Mouse (Mus musculus) embryonic facial prominence, embryonic 13.5 days (tissue): ENCODE results near the gene Atg5. TPM values are rescaled to one million over a fixed set of nuclear protein-coding genes. Genes with fewer than 3 reads are reported as not detected.

ENCODE experiments used
- ATAC-seq: fragments of 200-750 bp; cut with Nextera tagmentation; 2 replicates; pipeline ENCODE4 v1.8.0; 2017; ENCODE audit warnings: low read depth; ENCODE audit not compliant: insufficient number of reproducible peaks, insufficient read depth, low FRiP score, low TSS enrichment
- H3K27ac ChIP-seq: fragments of 300-500 bp; sonication (generic); 2 replicates; pipeline ENCODE4 v1.5.1; 2015; ENCODE audit warnings: moderate library complexity, mild to moderate bottlenecking, inconsistent platforms
- H3K27me3 ChIP-seq: fragments of 300-500 bp; sonication (generic); 2 replicates; pipeline ENCODE4 v1.6.1; 2015; ENCODE audit warnings: mild to moderate bottlenecking, inconsistent platforms
- H3K36me3 ChIP-seq: fragments of 300-500 bp; sonication (generic); 2 replicates; pipeline ENCODE4 v1.6.1; 2015; ENCODE audit warnings: mild to moderate bottlenecking, inconsistent platforms
- H3K4me1 ChIP-seq: fragments of 300-500 bp; sonication (generic); 2 replicates; pipeline ENCODE4 v1.6.1; 2015; ENCODE audit warnings: inconsistent platforms
- H3K4me2 ChIP-seq: fragments of 300-500 bp; sonication (generic); 2 replicates; pipeline ENCODE4 v1.6.1; 2015; ENCODE audit warnings: moderate library complexity, mild to moderate bottlenecking, inconsistent platforms
- H3K4me3 ChIP-seq: fragments of 300-500 bp; sonication (generic); 2 replicates; pipeline ENCODE4 v1.5.1; 2015; ENCODE audit warnings: mild to moderate bottlenecking, inconsistent platforms
- H3K9ac ChIP-seq: fragments of 300-500 bp; sonication (generic); 2 replicates; pipeline ENCODE4 v1.6.1; 2015; ENCODE audit warnings: mild to moderate bottlenecking, inconsistent platforms
- H3K9me3 ChIP-seq: fragments of 300-500 bp; sonication (generic); 2 replicates; pipeline ENCODE4 v1.6.1; 2016; ENCODE audit warnings: inconsistent platforms
- WGBS: fragments of 180-500 bp; shearing (Covaris S2); methylation state at CpG from one replicate; pipeline ENCODE4 v1.1.7; 2015; ENCODE audit warnings: mixed read lengths; 5-methylcytosine and 5-hydroxymethylcytosine counted together
- polyA plus RNA-seq: library from polyadenylated mRNA; unstranded; fragments of >200 nt; fragmentation: Nextera tagmentation; extraction: Ambion mirVana; gene quantifications from 2 replicates; pipeline ENCODE4 v1.2.1, GENCODE M21; 2015

Atg5 gene
- polyA plus RNA-seq, 1 experiment from 2014 or later: 59.2 TPM

DNA sequence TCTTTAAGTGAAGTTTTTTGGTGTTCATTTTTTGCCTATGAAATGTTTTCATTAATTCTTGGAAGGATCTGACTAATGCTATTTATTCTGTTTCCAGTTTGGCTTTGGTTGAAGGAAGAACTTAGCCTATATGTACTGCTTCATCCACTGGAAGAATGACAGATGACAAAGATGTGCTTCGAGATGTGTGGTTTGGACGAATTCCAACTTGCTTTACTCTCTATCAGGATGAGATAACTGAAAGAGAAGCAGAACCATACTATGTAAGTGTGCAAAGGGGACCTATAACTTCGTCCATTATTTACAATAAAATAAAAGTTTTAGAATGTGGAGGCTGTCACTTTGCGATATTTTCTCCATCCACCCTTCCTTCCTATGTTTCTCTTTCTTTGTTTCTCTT lies 17.8 kb downstream of the Atg5 start:
- H3K27ac ChIP-seq: no peak overlapping the region
- H3K27me3 ChIP-seq: no peaks in the 10 kb centered on the region
- WGBS: 88% methylated on average over 4 of the region's 4 CpGs
- no peak overlapping the region for H3K4me3 ChIP-seq
- peaks cover 40% of the 10 kb centered on the region for H3K36me3 ChIP-seq
- no peak overlapping the region for H3K4me2 ChIP-seq
- H3K4me1 ChIP-seq: no peaks in the 10 kb centered on the region
- ATAC-seq: no peak
- H3K9ac ChIP-seq: no peak overlapping the region
- no peaks in the 10 kb centered on the region for H3K9me3 ChIP-seq

DNA sequence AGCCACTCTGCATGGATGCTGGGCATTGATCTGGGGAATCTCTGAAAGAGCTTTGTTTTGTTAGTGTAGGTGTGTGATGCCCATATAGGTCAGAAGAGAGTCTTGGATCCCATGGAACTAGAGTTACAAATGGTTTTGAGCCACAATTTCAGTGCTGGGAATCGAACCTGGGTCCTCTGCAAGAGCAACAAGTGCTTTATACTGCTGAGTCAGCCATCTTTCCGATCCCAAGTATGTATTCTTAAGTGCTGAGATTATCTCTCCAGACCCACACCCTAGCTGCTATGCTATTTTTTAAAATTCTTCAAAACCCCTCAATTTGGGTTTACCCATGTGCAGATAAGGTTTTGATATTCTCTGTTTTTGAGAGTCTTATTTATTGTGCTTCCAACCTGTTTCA lies 22.7 kb downstream of the Atg5 start:
- Histone ChIP-seq H3K4me2 (no peak overlapping the region), H3K27ac (no peak overlapping the region), H3K4me3 (no peak overlapping the region), H3K4me1 (no peaks in the 10 kb centered on the region), H3K27me3 (no peaks in the 10 kb centered on the region), H3K9ac (no peak overlapping the region), H3K36me3 (peaks cover 51% of the 10 kb centered on the region), H3K9me3 (no peaks in the 10 kb centered on the region)
- no peak for ATAC-seq
- WGBS: 92% methylated on average over 2 of the region's 2 CpGs

- no peak overlapping the region for H3K27ac ChIP-seq
- no peaks in the 10 kb centered on the region for H3K4me1 ChIP-seq
- no peaks in the 10 kb centered on the region for H3K27me3 ChIP-seq
- peaks cover 40% of the 10 kb centered on the region for H3K36me3 ChIP-seq
- H3K9me3 ChIP-seq: no peaks in the 10 kb centered on the region
- H3K4me3 ChIP-seq: no peak overlapping the region
- H3K9ac ChIP-seq: no peak overlapping the region
- 43% methylated on average over 3 of the region's 3 CpGs for WGBS
- H3K4me2 ChIP-seq: no peak overlapping the region
- ATAC-seq: no peak
These were observed 24.0 kb downstream of the Atg5 start for GRCm38 (mm10) chr10:44292205-44292604.

GRCm38 (mm10) chr10:44299165-44299564 lies 31.0 kb downstream of the Atg5 start:
- H3K27me3 ChIP-seq: no peaks in the 10 kb centered on the region
- no peaks in the 10 kb centered on the region for H3K4me1 ChIP-seq
- H3K9ac ChIP-seq: no peak overlapping the region
- H3K27ac ChIP-seq: no peak overlapping the region
- no peaks in the 10 kb centered on the region for H3K9me3 ChIP-seq
- H3K4me2 ChIP-seq: no peak overlapping the region
- WGBS: 82% methylated on average over 9 of the region's 9 CpGs
- peaks cover 17% of the 10 kb centered on the region for H3K36me3 ChIP-seq
- no peak for ATAC-seq
- no peak overlapping the region for H3K4me3 ChIP-seq

DNA sequence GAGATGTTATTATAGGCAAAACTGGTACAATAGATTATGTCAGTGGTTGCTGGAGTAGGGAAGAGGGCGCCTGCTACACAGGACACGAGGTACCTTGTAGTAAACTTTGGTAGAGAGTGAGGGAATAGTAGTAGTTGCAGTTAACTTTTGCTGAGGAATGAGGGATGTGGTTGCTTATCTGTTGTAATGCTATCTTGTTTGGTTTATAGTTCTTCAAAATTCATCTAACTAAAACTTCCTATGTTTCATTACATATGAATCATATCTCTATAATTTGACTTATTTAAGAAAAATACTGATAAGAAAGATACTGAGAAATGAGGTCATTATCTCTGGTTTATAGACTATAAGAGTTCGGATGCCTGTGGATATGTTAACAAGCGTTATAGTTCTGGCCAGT lies 31.9 kb downstream of the Atg5 start:
- Histone ChIP-seq H3K4me1 (no peaks in the 10 kb centered on the region), H3K27me3 (no peaks in the 10 kb centered on the region), H3K9ac (no peak overlapping the region), H3K4me3 (no peak overlapping the region), H3K36me3 (peaks cover 20% of the 10 kb centered on the region), H3K4me2 (no peak overlapping the region), H3K9me3 (no peaks in the 10 kb centered on the region), H3K27ac (no peak overlapping the region)
- 91% methylated on average over 4 of the region's 4 CpGs for WGBS
- ATAC-seq: no peak

DNA sequence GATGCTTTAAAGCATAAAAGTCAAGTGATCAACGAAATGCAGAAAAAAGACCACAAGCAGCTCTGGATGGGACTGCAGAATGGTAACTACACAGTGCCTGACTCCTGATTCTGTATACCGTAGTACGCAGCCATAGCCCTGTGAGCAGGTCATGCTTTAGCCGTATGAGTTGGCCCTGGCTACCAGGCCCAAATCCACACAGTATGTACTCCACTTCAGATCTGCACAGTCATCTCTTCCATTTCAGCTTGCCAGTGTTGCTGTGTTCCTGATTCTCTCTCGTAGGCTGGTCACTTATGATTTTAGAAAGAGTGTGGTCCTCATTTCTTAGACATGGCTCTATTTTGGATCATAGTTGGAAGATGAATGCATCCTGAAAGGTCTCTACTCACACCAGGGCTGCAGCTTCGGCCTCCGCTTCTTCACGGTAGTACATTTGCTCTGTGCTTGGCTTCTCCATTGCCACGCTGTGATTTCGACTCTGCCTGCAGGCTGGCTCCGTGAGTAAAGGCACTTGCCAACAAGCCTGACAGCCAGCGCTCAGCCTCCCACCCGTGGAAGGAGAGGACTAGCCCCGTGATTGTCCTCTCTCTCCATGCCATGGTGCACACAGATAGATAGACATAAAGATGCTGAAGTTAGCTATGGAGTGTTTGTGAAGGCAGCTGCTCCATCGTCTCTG lies 35.6 kb downstream of the Atg5 start:
- 91% methylated on average over 15 of the region's 15 CpGs for WGBS

GRCm38 (mm10) chr10:44304330-44304717 lies 36.2 kb downstream of the Atg5 start:
- no peaks in the 10 kb centered on the region for H3K4me1 ChIP-seq
- no peak overlapping the region for H3K4me3 ChIP-seq
- H3K27ac ChIP-seq: no peak overlapping the region
- WGBS: 91% methylated on average over 3 of the region's 3 CpGs
- no peaks in the 10 kb centered on the region for H3K9me3 ChIP-seq
- no peak for ATAC-seq
- no peak overlapping the region for H3K9ac ChIP-seq
- H3K27me3 ChIP-seq: no peaks in the 10 kb centered on the region
- H3K36me3 ChIP-seq: peaks cover 20% of the 10 kb centered on the region
- no peak overlapping the region for H3K4me2 ChIP-seq

More for the DNA sequence above, 35.6 kb downstream of the Atg5 start:
- H3K27me3 ChIP-seq: no peaks in the 10 kb centered on the region
- no peak overlapping the region for H3K4me2 ChIP-seq
- peaks cover 23% of the 10 kb centered on the region for H3K36me3 ChIP-seq
- H3K4me1 ChIP-seq: no peaks in the 10 kb centered on the region
- no peaks in the 10 kb centered on the region for H3K9me3 ChIP-seq
- ATAC-seq: no peak
- no peak overlapping the region for H3K4me3 ChIP-seq
- no peak overlapping the region for H3K9ac ChIP-seq
- H3K27ac ChIP-seq: no peak overlapping the region

DNA sequence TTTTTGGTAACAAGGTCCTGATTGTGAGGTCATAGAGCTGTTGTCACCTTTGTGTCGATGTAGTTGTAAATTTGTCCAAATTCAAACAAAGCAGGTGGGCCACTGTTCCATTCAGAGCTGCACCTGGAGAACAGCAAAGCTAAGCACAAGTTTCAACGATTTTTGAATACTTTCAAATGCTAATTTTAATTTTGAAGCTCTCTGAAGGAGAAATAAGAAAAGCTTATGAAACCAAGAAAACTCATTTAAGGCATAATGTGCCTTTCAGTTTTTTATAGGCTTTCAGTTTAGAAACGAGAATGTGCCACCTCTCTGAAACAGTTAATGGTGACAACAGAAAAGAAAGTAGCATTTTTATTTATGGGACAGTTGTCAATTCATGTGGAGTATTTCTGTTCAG lies 36.7 kb downstream of the Atg5 start:
- no peaks in the 10 kb centered on the region for H3K4me1 ChIP-seq
- WGBS: 84% methylated on average over 3 of the region's 3 CpGs

GRCm38 (mm10) chr10:44306308-44306707 lies 38.1 kb downstream of the Atg5 start:
- 95% methylated on average over 6 of the region's 6 CpGs for WGBS
- no peak for ATAC-seq
- H3K9me3 ChIP-seq: no peaks in the 10 kb centered on the region
- H3K36me3 ChIP-seq: peaks cover 20% of the 10 kb centered on the region
- H3K9ac ChIP-seq: no peak overlapping the region
- H3K4me2 ChIP-seq: no peak overlapping the region
- no peak overlapping the region for H3K4me3 ChIP-seq
- no peaks in the 10 kb centered on the region for H3K27me3 ChIP-seq
- no peak overlapping the region for H3K27ac ChIP-seq
- H3K4me1 ChIP-seq: no peaks in the 10 kb centered on the region

More for the DNA sequence above, 36.7 kb downstream of the Atg5 start:
- ATAC-seq: no peak
- H3K27ac ChIP-seq: no peak overlapping the region
- H3K9me3 ChIP-seq: no peaks in the 10 kb centered on the region
- peaks cover 20% of the 10 kb centered on the region for H3K36me3 ChIP-seq
- H3K9ac ChIP-seq: no peak overlapping the region
- H3K4me3 ChIP-seq: no peak overlapping the region
- H3K4me2 ChIP-seq: no peak overlapping the region
- H3K27me3 ChIP-seq: no peaks in the 10 kb centered on the region

DNA sequence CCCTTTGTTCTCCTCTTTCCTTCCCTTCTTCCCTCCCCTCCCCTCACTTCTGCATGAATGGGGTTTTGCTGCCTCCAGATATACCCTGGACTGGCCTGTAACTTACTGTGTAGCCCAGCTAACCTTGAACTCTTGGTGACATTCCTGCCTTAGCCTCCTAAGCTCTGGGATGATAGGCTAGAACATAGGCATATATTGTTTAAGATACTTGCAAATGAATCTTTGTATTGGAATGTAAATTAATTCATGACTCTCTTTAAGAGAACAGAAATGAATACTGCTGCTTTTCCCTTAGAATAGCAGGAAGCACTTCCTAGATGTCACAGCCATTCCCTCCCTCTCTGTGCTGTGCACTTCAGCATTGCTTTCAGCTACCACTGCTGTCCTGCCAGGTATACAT lies 40.1 kb downstream of the Atg5 start:
- Histone ChIP-seq H3K4me2 (no peak overlapping the region), H3K9me3 (no peaks in the 10 kb centered on the region)

GRCm38 (mm10) chr10:44309250-44309649 lies 41.1 kb downstream of the Atg5 start:
- no peak overlapping the region for H3K4me3 ChIP-seq
- no peak overlapping the region for H3K9ac ChIP-seq
- H3K9me3 ChIP-seq: no peaks in the 10 kb centered on the region
- peaks cover 12% of the 10 kb centered on the region for H3K36me3 ChIP-seq
- no peak for ATAC-seq
- 81% methylated on average over 6 of the region's 6 CpGs for WGBS
- no peak overlapping the region for H3K27ac ChIP-seq
- no peaks in the 10 kb centered on the region for H3K27me3 ChIP-seq
- H3K4me2 ChIP-seq: no peak overlapping the region
- peaks cover 8% of the 10 kb centered on the region; the same call in 1 of the 2 replicates for H3K4me1 ChIP-seq

More for the DNA sequence above, 40.1 kb downstream of the Atg5 start:
- no peak overlapping the region for H3K27ac ChIP-seq
- H3K4me3 ChIP-seq: no peak overlapping the region
- H3K36me3 ChIP-seq: peaks cover 20% of the 10 kb centered on the region
- ATAC-seq: no peak
- no peaks in the 10 kb centered on the region for H3K27me3 ChIP-seq
- H3K4me1 ChIP-seq: peaks cover 8% of the 10 kb centered on the region; the same call in 1 of the 2 replicates
- H3K9ac ChIP-seq: no peak overlapping the region

GRCm38 (mm10) chr10:44315276-44315675 lies 47.1 kb downstream of the Atg5 start:
- Histone ChIP-seq H3K9me3 (no peaks in the 10 kb centered on the region), H3K36me3 (peaks cover 11% of the 10 kb centered on the region), H3K4me2 (no peak overlapping the region), H3K27ac (no peak overlapping the region), H3K4me3 (no peak overlapping the region), H3K27me3 (no peaks in the 10 kb centered on the region), H3K4me1 (peaks cover 12% of the 10 kb centered on the region; the same call in 1 of the 2 replicates), H3K9ac (no peak overlapping the region)
- ATAC-seq: no peak
- 48% methylated on average over 5 of the region's 5 CpGs for WGBS
